Mouse (Mus musculus) forebrain, embryonic 11.5 days (tissue): Measurements from ENCODE around the gene Gm6337. TPM values are rescaled to one million over a fixed set of nuclear protein-coding genes. Genes with fewer than 3 reads are reported as not detected.
"Not testable (repeated sequence)": the region's sequence is repeated elsewhere in the genome, so short reads cannot be mapped to it uniquely, and the experiment has no call there.

ENCODE experiments used
- ATAC-seq: fragments of 200-750 bp; cut with Nextera tagmentation; replicated peaks from 2 replicates; pipeline ENCODE4 v1.8.0; 2017; ENCODE audit warnings: moderate TSS enrichment; ENCODE audit not compliant: low FRiP score
- DNase-seq: peaks from one replicate; pipeline ENCODE4 v3.0.0-alpha.2; 2017; ENCODE audit warnings: low spot score
- H3K27ac ChIP-seq: fragments of 300-500 bp; sonication (generic); 2 replicates; pipeline ENCODE4 v1.5.1; 2014; ENCODE audit warnings: low read depth, low read length
- H3K27me3 ChIP-seq: fragments of 300-500 bp; sonication (generic); 2 replicates; pipeline ENCODE4 v1.6.1; 2014; ENCODE audit warnings: mild to moderate bottlenecking, low read length, mixed read lengths; ENCODE audit not compliant: control insufficient read depth, insufficient read depth
- H3K36me3 ChIP-seq: fragments of 300-500 bp; sonication (generic); 2 replicates; pipeline ENCODE4 v1.6.1; 2014; ENCODE audit warnings: mild to moderate bottlenecking, low read length, moderate library complexity, mixed read lengths; ENCODE audit not compliant: control insufficient read depth, insufficient read depth
- H3K4me1 ChIP-seq: fragments of 300-500 bp; sonication (generic); replicated peaks from 2 replicates; pipeline ENCODE4 v1.6.1; 2014; ENCODE audit warnings: low read length, mixed read lengths; ENCODE audit not compliant: control insufficient read depth, insufficient read depth
- H3K4me2 ChIP-seq: fragments of 300-500 bp; sonication (generic); 2 replicates; pipeline ENCODE4 v1.6.1; 2014; ENCODE audit warnings: low read depth, mild to moderate bottlenecking, low read length, moderate library complexity, mixed read lengths; ENCODE audit not compliant: severe bottlenecking
- H3K4me3 ChIP-seq: fragments of 300-500 bp; sonication (generic); 2 replicates; pipeline ENCODE4 v1.5.1; 2014; ENCODE audit warnings: low read depth, low read length
- H3K9ac ChIP-seq: fragments of 300-500 bp; sonication (generic); 2 replicates; pipeline ENCODE4 v1.6.1; 2014; ENCODE audit warnings: low read length
- H3K9me3 ChIP-seq: fragments of 300-500 bp; sonication (generic); 2 replicates; pipeline ENCODE4 v1.6.1; 2016; ENCODE audit warnings: low read length, mixed read lengths; ENCODE audit not compliant: control insufficient read depth
- WGBS: fragments of 180-500 bp; shearing (Covaris S2); extraction: QIAGEN DNeasy Blood & Tissue Kit; methylation state at CpG from one replicate; pipeline ENCODE4 v1.1.7; 2014; 5-methylcytosine and 5-hydroxymethylcytosine counted together
- polyA plus RNA-seq: library from polyadenylated mRNA; unstranded; fragments of >200 nt; fragmentation: Nextera tagmentation; extraction: Ambion mirVana; gene quantifications from 2 replicates; pipeline ENCODE4 v1.2.1, GENCODE M21; 2014

The Gm6337 gene
- polyA plus RNA-seq, result not detected in 2 replicates

DNA sequence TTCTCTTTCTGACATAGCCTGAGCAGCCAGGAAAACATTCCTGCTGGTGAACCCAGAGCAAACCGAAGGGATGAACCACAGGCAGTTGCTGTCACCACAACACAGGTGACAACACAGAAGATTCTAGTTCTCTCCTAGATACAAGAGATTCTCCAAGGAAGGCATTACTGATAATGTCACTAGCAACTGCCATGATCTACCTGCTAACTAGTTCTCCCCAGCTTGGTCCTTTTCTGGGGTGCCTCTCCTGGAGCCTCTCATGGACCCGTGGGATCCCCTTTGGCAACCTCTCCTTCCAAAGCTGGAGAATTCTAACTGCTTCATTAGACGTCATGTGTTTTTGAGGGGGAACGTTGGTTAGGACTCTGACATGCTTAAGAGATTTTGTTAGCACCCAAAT lies at the start of gene Gm6337:
Gene Gm6337 (minus strand): TSS at position 101 of the 400 bp plus-strand sequence.
- not testable (repeated sequence) for H3K4me1 ChIP-seq, H3K4me3 ChIP-seq, H3K4me2 ChIP-seq, ATAC-seq, H3K27ac ChIP-seq, H3K9ac ChIP-seq, H3K9me3 ChIP-seq, H3K36me3 ChIP-seq, H3K27me3 ChIP-seq, DNase-seq
- WGBS, result 88% methylated on average over 2 of the region's 4 CpGs

DNA sequence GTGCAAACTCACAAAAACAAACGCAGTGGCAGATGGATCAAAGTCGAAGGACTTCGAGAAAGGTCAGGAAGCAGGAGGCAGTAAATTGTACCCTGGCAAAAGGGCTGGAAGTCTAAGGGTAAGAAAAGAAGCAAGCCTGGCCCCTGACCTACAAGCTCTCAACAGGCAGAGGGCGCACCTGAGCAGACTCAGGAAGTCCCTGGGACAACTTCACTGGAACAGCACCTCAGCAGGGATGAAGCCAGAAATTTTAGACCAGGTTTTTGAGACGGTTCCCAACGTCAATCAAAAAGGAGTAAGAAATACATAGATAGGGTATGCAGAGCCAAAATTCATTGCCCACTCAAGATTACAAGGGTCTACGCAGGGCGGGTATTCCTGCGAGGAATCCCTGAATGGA lies 49.4 kb upstream of the Gm6337 start:
- not testable (repeated sequence) for H3K9me3 ChIP-seq, H3K4me1 ChIP-seq, H3K27ac ChIP-seq, H3K36me3 ChIP-seq, H3K9ac ChIP-seq, H3K27me3 ChIP-seq, ATAC-seq
- 11% methylated on average over 8 of the region's 9 CpGs for WGBS
- peak overlapping the region; percentile 26; the same call in 1 of the 2 replicates for H3K4me3 ChIP-seq
- DNase-seq, result peak; percentile 17
- H3K4me2 ChIP-seq, result peak overlapping the region; percentile 38; the same call in 1 of the 2 replicates

DNA sequence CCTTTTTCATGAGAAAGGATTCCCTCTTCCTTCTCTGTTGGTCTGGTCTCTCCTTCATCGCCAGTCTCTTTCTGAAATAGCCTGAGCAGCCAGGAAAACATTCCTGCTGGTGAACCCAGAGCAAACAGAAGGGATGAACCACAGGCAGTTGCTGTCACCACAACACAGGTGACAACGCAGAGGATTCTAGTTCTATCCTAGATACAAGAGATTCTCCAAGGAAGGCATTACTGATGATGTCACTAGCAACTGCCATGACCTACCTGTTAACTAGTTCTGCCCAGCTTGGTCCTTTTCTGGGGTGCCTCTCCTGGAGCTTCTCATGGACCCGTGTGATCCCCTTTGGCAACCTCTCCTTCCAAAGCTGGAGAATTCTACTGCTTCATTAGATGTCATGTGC lies 35.8 kb upstream of the Gm6337 start, which contains the start of gene Gm8206:
Gene Gm8206 (minus strand): TSS at position 101 of the 400 bp plus-strand sequence.
- ATAC-seq, H3K4me1 ChIP-seq, H3K9me3 ChIP-seq, H3K27ac ChIP-seq, H3K27me3 ChIP-seq, H3K9ac ChIP-seq, H3K4me3 ChIP-seq, DNase-seq, H3K4me2 ChIP-seq, H3K36me3 ChIP-seq: not testable (repeated sequence)
- 100% methylated on average over 2 of the region's 3 CpGs for WGBS

Other genes with a start within 250 kb of the Gm6337 start
- gene Gm3424, start 227.9 kb downstream of the Gm6337 start, polyA plus RNA-seq, result not detected in 2 replicates
- 0.47 TPM in 1 of 2 replicates, not detected in the other for gene Gm8237, start 177.9 kb downstream of the Gm6337 start, polyA plus RNA-seq
- gene Gm3248, start 96.5 kb downstream of the Gm6337 start, polyA plus RNA-seq, result 0.19 and 0.29 TPM in 2 replicates
- gene Gm3453, start 79.1 kb downstream of the Gm6337 start, polyA plus RNA-seq, result not detected in 2 replicates
- gene Gm8206, start 35.7 kb upstream of the Gm6337 start, polyA plus RNA-seq, result 0.64 and 1.2 TPM in 2 replicates
- gene Gm3468, start 50.4 kb upstream of the Gm6337 start, polyA plus RNA-seq, result 2.2 and 2.5 TPM in 2 replicates
- gene Gm3476, start 67.5 kb upstream of the Gm6337 start, polyA plus RNA-seq, result not detected in 2 replicates
- not detected in 2 replicates for gene Gm21560, start 161.0 kb upstream of the Gm6337 start, polyA plus RNA-seq
- gene Gm3411, start 229.0 kb upstream of the Gm6337 start, polyA plus RNA-seq, result 1.6 and 1.7 TPM in 2 replicates
- gene Gm21103, start 246.6 kb upstream of the Gm6337 start, polyA plus RNA-seq, result not detected in 2 replicates